Mouse (Mus musculus): ENCODE results near the gene Suclg2.

- TF ChIP-seq CTCF (IDR thresholded peaks at IDR 0.05; ENCODE audit: borderline replicate concordance, insufficient read depth, low read depth, low read length) (no peak), POLR2A (IDR thresholded peaks at IDR 0.05; ENCODE audit: borderline replicate concordance, insufficient read depth, low read length) (no peak)
These were observed 48.0 kb upstream of the Suclg2 start for GRCm38 (mm10) chr6:95766566-95766965.

Data from cerebellum, adult 2 months (tissue).